Mouse (Mus musculus): Measurements from ENCODE around the gene Card19. TPM values are rescaled to one million over a fixed set of nuclear protein-coding genes. Genes with fewer than 3 reads are reported as not detected.

Gene Card19
- total RNA-seq (2021) (10 to 100 TPM; 69.7 to 78.1 TPM), polyA plus RNA-seq (2012; rRNA removed) (250 and 286 TPM in 2 replicates)
- long read RNA-seq, transcript Card19-201 (6 exons, 804 nt): major isoform, 47 of 73 reads
- long read RNA-seq, partial matches to known transcripts: 0 of 73 reads
- long read RNA-seq, other reads (novel, unspliced or antisense): 22 of 73 reads

- DNase-seq: peak; percentile 98
Measured at GRCm38 (mm10) chr13:49215504-49216219, at the start of gene Card19. Card19 (minus strand) TSS chr13:49216037.

- DNase-seq: no peak
Measured at GRCm38 (mm10) chr13:49260036-49260722, 44.3 kb upstream of the Card19 start.

- no peak for DNase-seq
Measured at GRCm38 (mm10) chr13:49257819-49258313, 42.0 kb upstream of the Card19 start.

GRCm38 (mm10) chr13:49252746-49253145 lies 36.9 kb upstream of the Card19 start:
- DNase-seq: no peak

- DNase-seq: no peak
Measured at GRCm38 (mm10) chr13:49252113-49252512, 36.3 kb upstream of the Card19 start.

- no peak for DNase-seq
Measured at GRCm38 (mm10) chr13:49250716-49251517, 35.1 kb upstream of the Card19 start.

- no peak for DNase-seq
Measured at GRCm38 (mm10) chr13:49249634-49250033, 33.8 kb upstream of the Card19 start.

- no peak for DNase-seq
Measured at GRCm38 (mm10) chr13:49248923-49249322, 33.1 kb upstream of the Card19 start.

- DNase-seq: no peak
Measured at GRCm38 (mm10) chr13:49248467-49248862, 32.6 kb upstream of the Card19 start, which contains the start of gene Susd3. Susd3 (minus strand) TSS chr13:49248706.

GRCm38 (mm10) chr13:49247740-49248466 lies 32.1 kb upstream of the Card19 start:
- no peak for DNase-seq

- DNase-seq: no peak
Measured at GRCm38 (mm10) chr13:49247232-49247739, 31.4 kb upstream of the Card19 start.

- no peak for DNase-seq
Measured at GRCm38 (mm10) chr13:49246626-49247025, 30.8 kb upstream of the Card19 start.

GRCm38 (mm10) chr13:49246011-49246410 lies 30.2 kb upstream of the Card19 start:
- DNase-seq: peak; percentile 38

- DNase-seq: no peak
Measured at GRCm38 (mm10) chr13:49245251-49245650, 29.4 kb upstream of the Card19 start.

- DNase-seq: no peak
Measured at GRCm38 (mm10) chr13:49243492-49243891, 27.7 kb upstream of the Card19 start.

GRCm38 (mm10) chr13:49242321-49243065 lies 26.7 kb upstream of the Card19 start:
- no peak for DNase-seq

GRCm38 (mm10) chr13:49238737-49239136 lies 22.9 kb upstream of the Card19 start:
- no peak for DNase-seq

GRCm38 (mm10) chr13:49237617-49238016 lies 21.8 kb upstream of the Card19 start:
- DNase-seq: no peak

GRCm38 (mm10) chr13:49234711-49235110 lies 18.9 kb upstream of the Card19 start:
- no peak for DNase-seq

- no peak for DNase-seq
Measured at GRCm38 (mm10) chr13:49233792-49234572, 18.1 kb upstream of the Card19 start.

Measured in adrenal gland, adult 2 months (tissue).